Mouse (Mus musculus): Measurements from ENCODE around the gene Ckap5.
A peak's percentile ranks its signal among the peaks of the same experiment; 100 is the strongest.

The Ckap5 gene

GRCm38 (mm10) chr2:91651458-91652258 lies 125.1 kb downstream of the Ckap5 start:
- Histone ChIP-seq H3K4me3 (replicated peaks; ENCODE audit: low read length) (0 out of 2 replicates have a peak overlapping the region, but pooled peaks have one; percentile 8), H3K36me3 (ENCODE audit: insufficient read depth, low read length) (peaks cover 54% of the 10 kb centered on the region), H3K27me3 (ENCODE audit: insufficient read depth, low read length) (no peaks in the 10 kb centered on the region), H3K4me1 (replicated peaks; ENCODE audit: low read depth, low read length) (peaks cover 70% of the 10 kb centered on the region), H3K9me3 (ENCODE audit: low read length) (no peaks in the 10 kb centered on the region)
- TF ChIP-seq CTCF (conservative IDR thresholded peaks at IDR 0.05; ENCODE audit: low read length) (no peak), POU5F1 (IDR thresholded peaks at IDR 0.05; ENCODE audit: borderline replicate concordance, low read length) (no peak), NANOG (IDR thresholded peaks at IDR 0.05; ENCODE audit: borderline replicate concordance, low read length) (no peak)

GRCm38 (mm10) chr2:91652863-91653262 lies 126.3 kb downstream of the Ckap5 start:
- Histone ChIP-seq H3K4me1 (replicated peaks; ENCODE audit: low read depth, low read length) (peaks cover 67% of the 10 kb centered on the region), H3K27me3 (ENCODE audit: insufficient read depth, low read length) (no peaks in the 10 kb centered on the region), H3K4me3 (replicated peaks; ENCODE audit: low read length) (no peak overlapping the region), H3K9me3 (ENCODE audit: low read length) (no peaks in the 10 kb centered on the region), H3K36me3 (ENCODE audit: insufficient read depth, low read length) (peaks cover 54% of the 10 kb centered on the region)
- TF ChIP-seq CTCF (conservative IDR thresholded peaks at IDR 0.05; ENCODE audit: low read length) (no peak), NANOG (IDR thresholded peaks at IDR 0.05; ENCODE audit: borderline replicate concordance, low read length) (no peak), POU5F1 (IDR thresholded peaks at IDR 0.05; ENCODE audit: borderline replicate concordance, low read length) (no peak)

DNA sequence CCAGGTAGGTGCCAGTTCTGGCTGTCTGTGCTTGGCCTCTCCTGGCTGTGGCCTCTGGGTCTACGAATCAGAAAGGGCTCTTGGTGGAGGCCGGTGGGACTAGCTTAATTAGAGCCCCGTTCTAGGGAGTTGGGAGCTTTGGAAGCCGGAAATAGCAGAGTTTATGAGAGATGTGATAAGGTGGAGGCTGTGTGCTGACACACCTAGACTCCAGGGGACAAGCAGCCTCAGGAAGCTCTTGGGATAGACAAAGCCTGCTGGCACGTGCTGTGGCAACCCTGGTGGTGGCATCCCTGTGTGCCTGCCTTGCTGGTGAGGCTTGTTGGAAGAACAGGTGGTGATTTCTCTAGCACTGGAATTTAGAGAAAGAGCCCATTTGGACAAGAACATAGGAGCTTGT lies 128.8 kb downstream of the Ckap5 start:
- no peak overlapping the region for H3K4me3 ChIP-seq (replicated peaks; ENCODE audit: low read length)
- H3K27me3 ChIP-seq (ENCODE audit: insufficient read depth, low read length), result no peaks in the 10 kb centered on the region
- peaks cover 56% of the 10 kb centered on the region for H3K4me1 ChIP-seq (replicated peaks; ENCODE audit: low read depth, low read length)
- H3K36me3 ChIP-seq (ENCODE audit: insufficient read depth, low read length), result peaks cover 69% of the 10 kb centered on the region
- H3K9me3 ChIP-seq (ENCODE audit: low read length), result no peaks in the 10 kb centered on the region
- TF ChIP-seq POU5F1 (IDR thresholded peaks at IDR 0.05; ENCODE audit: borderline replicate concordance, low read length) (no peak), NANOG (IDR thresholded peaks at IDR 0.05; ENCODE audit: borderline replicate concordance, low read length) (no peak), CTCF (conservative IDR thresholded peaks at IDR 0.05; ENCODE audit: low read length) (no peak)

DNA sequence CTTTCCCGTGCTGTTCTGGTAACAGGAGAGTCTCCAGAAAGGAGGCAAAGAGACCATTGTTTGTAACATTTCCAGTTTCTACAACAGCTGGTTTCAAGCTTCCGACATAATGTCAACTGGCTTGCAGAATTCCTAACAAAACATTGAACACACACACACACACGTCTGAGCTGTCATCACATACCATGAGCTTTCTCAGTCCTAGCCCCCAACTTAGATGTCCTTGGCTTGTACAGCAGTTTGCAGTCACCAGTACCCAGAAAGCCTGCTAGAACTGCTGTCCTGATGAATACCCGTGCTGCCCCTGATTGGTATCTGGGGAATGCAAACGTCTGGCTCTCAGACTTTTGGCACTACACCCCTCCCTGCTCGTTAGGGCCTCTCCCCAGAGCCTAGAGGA lies 129.3 kb downstream of the Ckap5 start:
- Histone ChIP-seq H3K27me3 (ENCODE audit: insufficient read depth, low read length) (no peaks in the 10 kb centered on the region), H3K9me3 (ENCODE audit: low read length) (no peaks in the 10 kb centered on the region), H3K4me3 (replicated peaks; ENCODE audit: low read length) (no peak overlapping the region), H3K4me1 (replicated peaks; ENCODE audit: low read depth, low read length) (peaks cover 52% of the 10 kb centered on the region), H3K36me3 (ENCODE audit: insufficient read depth, low read length) (peaks cover 70% of the 10 kb centered on the region)
- TF ChIP-seq CTCF (conservative IDR thresholded peaks at IDR 0.05; ENCODE audit: low read length) (no peak), NANOG (IDR thresholded peaks at IDR 0.05; ENCODE audit: borderline replicate concordance, low read length) (no peak), POU5F1 (IDR thresholded peaks at IDR 0.05; ENCODE audit: borderline replicate concordance, low read length) (no peak)

DNA sequence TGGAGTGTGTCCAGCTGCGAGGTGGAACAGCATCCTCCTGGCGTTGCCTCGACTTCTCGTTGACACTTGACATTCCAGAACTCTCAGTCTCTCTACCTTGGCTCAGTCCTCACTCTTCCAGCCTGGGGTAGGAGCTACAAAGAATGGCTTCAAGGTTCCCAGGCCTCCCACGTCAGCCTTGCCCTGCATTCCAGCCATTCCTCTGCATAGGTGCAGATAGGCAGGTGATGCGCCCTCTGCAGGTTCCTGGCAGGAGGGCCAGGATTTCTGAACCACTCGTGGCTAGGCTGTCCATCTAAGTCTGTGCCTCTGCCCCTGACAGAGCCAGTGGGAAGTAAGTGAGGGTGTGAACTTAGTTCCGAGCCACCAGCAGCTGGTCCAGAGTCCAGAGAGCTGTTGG lies 130.2 kb downstream of the Ckap5 start:
- Histone ChIP-seq H3K36me3 (ENCODE audit: insufficient read depth, low read length) (peaks cover 76% of the 10 kb centered on the region), H3K27me3 (ENCODE audit: insufficient read depth, low read length) (no peaks in the 10 kb centered on the region), H3K4me3 (replicated peaks; ENCODE audit: low read length) (no peak overlapping the region), H3K4me1 (replicated peaks; ENCODE audit: low read depth, low read length) (peaks cover 42% of the 10 kb centered on the region), H3K9me3 (ENCODE audit: low read length) (no peaks in the 10 kb centered on the region)
- TF ChIP-seq POU5F1 (IDR thresholded peaks at IDR 0.05; ENCODE audit: borderline replicate concordance, low read length) (no peak), CTCF (conservative IDR thresholded peaks at IDR 0.05; ENCODE audit: low read length) (peak; percentile 49)

DNA sequence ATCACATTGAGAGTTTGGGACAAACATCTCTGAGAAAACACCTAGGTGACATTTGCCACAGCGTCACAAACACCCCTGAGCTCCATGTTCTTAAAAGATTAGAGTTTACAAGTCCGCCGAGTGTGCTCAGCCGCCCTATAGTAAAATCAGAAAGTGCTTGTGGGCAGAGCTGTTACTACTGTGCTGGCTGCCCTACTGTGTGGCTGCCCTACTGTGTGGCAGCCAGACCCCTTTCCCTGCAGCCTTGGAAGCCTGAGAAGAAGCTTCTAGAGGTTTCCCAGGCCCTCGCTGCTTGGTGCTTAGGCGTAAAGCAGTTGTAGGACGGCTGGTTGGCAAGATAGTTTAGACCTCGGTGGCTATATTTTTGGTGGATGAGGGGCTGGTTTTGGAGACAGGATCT lies 133.1 kb downstream of the Ckap5 start:
- no peaks in the 10 kb centered on the region for H3K27me3 ChIP-seq (ENCODE audit: insufficient read depth, low read length)
- no peak overlapping the region for H3K4me3 ChIP-seq (replicated peaks; ENCODE audit: low read length)
- TF ChIP-seq CTCF (conservative IDR thresholded peaks at IDR 0.05; ENCODE audit: low read length) (no peak), POU5F1 (IDR thresholded peaks at IDR 0.05; ENCODE audit: borderline replicate concordance, low read length) (no peak), NANOG (IDR thresholded peaks at IDR 0.05; ENCODE audit: borderline replicate concordance, low read length) (no peak)
- no peaks in the 10 kb centered on the region for H3K9me3 ChIP-seq (ENCODE audit: low read length)
- H3K4me1 ChIP-seq (replicated peaks; ENCODE audit: low read depth, low read length), result peaks cover 27% of the 10 kb centered on the region
- peaks cover 82% of the 10 kb centered on the region for H3K36me3 ChIP-seq (ENCODE audit: insufficient read depth, low read length)

GRCm38 (mm10) chr2:91660981-91661380 lies 134.4 kb downstream of the Ckap5 start:
- H3K4me3 ChIP-seq (replicated peaks; ENCODE audit: low read length), result no peak overlapping the region
- H3K4me1 ChIP-seq (replicated peaks; ENCODE audit: low read depth, low read length), result peaks cover 18% of the 10 kb centered on the region
- H3K27me3 ChIP-seq (ENCODE audit: insufficient read depth, low read length), result no peaks in the 10 kb centered on the region
- TF ChIP-seq CTCF (conservative IDR thresholded peaks at IDR 0.05; ENCODE audit: low read length), result no peak
- no peak for TF ChIP-seq NANOG (IDR thresholded peaks at IDR 0.05; ENCODE audit: borderline replicate concordance, low read length)
- no peak for TF ChIP-seq POU5F1 (IDR thresholded peaks at IDR 0.05; ENCODE audit: borderline replicate concordance, low read length)
- H3K36me3 ChIP-seq (ENCODE audit: insufficient read depth, low read length), result peaks cover 71% of the 10 kb centered on the region
- no peaks in the 10 kb centered on the region for H3K9me3 ChIP-seq (ENCODE audit: low read length)

GRCm38 (mm10) chr2:91664780-91665179 lies 138.2 kb downstream of the Ckap5 start:
- peaks cover 56% of the 10 kb centered on the region for H3K36me3 ChIP-seq (ENCODE audit: insufficient read depth, low read length)
- no peaks in the 10 kb centered on the region for H3K27me3 ChIP-seq (ENCODE audit: insufficient read depth, low read length)
- H3K4me3 ChIP-seq (replicated peaks; ENCODE audit: low read length), result no peak overlapping the region
- no peaks in the 10 kb centered on the region for H3K9me3 ChIP-seq (ENCODE audit: low read length)
- no peak for TF ChIP-seq NANOG (IDR thresholded peaks at IDR 0.05; ENCODE audit: borderline replicate concordance, low read length)
- no peak for TF ChIP-seq POU5F1 (IDR thresholded peaks at IDR 0.05; ENCODE audit: borderline replicate concordance, low read length)
- no peak for TF ChIP-seq CTCF (conservative IDR thresholded peaks at IDR 0.05; ENCODE audit: low read length)
- H3K4me1 ChIP-seq (replicated peaks; ENCODE audit: low read depth, low read length), result peaks cover 30% of the 10 kb centered on the region

Measured in E14TG2a.4 (cell line).